Mouse (Mus musculus) cerebellum, adult (tissue): ENCODE measurements at regions not wholly inside any gene's neighbourhood (a gene's known extent, or its start where the extent isn't known, plus 50 kb on each side); places are given as distances from the start of the nearest gene placed in this dataset.

Experiments used
- ATAC-seq: cut with Nextera tagmentation; 2 replicates; pipeline ENCODE4 v1.9.2; 2017; ENCODE audit warnings: mild to moderate bottlenecking, moderate library complexity, mixed read lengths; ENCODE audit not compliant: insufficient number of reproducible peaks, low FRiP score, low TSS enrichment

DNA sequence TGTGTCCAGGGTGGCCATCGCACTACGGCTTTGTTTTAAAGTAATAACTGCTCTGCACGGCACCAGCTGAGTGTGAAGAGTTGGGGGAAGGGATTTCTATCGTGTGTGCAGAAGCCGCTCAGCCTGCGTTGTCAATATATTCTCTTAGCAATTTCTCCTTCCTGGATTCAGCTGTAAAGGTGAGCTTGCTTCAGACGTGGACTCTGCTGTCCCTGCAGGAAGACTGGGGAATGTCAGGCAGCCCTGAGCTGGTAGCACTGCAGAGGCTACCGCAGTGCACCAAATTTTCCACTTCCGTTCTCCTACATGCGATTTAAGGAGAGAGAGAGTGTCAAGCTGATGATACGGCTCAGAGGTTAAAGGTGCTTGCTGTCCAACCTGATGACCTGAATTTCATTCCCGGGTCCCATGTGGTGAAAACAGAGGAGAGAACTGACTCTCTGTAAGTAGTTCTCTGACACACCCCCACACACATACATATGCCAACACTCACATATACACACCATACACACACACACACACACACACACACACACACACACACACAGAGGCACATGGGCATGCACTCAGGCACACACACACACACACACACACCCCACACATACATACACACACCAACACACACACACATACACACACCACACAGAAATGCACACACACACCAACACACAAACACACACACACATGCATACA is 59.9 kb upstream of the Prelid3b start:
- ATAC-seq = 0 out of 2 replicates have a peak, but pooled peaks have one; percentile 45

DNA sequence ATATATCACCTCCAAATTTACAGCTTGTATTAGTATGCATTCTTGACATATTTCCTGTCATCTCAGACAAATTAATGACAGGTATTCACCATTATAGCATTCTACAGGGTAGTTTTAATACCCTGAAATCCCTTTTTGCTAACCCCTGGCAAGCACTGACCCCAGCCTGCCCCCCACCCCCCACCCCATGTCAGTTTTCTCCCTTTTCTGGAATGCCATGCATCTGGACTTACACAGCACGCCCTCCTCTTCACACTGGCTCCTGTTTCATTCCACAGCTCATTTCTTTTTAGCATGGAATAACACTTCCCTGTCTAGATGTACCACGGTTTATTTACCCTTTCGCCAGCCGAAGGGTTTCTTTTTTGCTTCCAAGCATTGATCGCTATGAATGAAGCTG is 67.8 kb upstream of the Prelid3b start:
- no peak for ATAC-seq

DNA sequence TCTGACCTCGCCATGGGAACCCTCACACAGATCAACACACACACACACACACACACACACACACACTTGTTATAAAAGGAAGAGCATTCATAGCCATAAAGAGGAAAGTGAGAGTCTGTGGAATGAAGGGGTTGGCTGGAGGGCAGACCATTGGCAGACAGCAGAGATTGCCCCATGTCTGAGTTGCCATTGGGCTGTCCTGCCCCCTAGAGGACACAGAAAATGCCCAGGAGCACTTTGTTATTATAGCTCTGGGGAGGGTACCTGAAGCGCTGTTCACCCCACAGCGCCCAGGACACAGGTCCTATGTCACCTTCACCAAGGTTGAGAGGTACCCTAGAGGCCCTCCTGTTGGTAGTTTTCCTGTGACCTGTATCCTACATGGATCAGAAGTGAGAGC is 74.3 kb upstream of the Prelid3b start:
- ATAC-seq = no peak

DNA sequence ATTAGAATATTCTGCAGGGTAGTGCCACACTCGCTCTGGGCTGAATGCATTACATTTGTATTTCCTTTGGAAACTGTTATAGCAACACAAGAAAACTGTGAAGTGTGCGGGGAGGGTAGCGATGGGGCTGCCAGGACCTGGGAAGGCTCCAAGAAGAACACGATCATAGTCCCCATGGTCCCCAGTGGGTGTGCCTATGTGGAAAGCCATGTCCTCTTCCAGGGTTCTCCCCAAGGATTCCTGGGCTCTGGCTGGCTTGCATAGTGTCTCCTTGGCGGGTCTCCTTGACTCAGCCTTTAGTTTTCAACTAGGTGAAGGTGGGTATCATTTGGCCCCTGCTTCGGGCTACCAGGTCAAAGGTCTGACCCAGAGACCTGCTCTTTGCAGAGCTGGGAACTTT is 74.8 kb upstream of the Prelid3b start:
- no peak for ATAC-seq

DNA sequence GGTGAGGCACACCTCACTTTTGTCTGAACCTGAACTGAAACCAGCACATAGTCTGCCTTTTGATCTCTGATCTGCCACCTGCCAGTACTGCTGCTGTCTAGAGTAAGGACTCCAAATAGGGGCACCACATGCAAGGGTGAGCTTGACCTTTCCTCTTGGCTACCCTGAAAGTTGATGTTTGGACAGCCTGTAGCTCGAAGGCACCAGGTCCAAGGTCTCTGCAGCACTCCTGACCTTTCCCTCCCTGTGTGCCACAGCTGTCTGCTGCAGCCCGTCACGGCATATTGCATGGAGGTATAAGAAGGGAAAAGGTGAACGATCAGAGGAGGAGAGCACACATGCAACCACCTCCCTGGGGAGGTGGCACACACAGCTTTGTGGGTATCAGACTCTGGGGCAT is 75.9 kb upstream of the Prelid3b start:
- ATAC-seq = no peak

DNA sequence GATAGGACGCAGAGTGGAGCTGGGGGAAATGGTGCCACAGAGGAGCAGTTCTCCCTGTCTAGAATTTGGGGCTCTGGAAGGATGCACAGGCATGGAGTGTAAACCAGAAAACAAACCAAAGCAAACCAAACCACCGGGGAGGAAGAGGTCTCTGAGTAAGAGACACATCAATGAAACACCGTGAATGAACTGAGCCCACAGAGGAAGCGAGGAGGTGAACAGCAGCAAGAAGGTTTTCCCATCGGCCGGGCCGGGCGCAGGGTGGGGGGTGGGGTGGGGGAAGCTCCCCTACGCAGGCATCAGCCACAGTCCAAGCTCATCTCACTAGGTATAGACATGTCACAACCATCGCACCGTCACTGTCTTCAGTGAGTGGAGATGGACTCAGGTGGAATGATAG is 82.9 kb upstream of the Prelid3b start:
- no peak for ATAC-seq

DNA sequence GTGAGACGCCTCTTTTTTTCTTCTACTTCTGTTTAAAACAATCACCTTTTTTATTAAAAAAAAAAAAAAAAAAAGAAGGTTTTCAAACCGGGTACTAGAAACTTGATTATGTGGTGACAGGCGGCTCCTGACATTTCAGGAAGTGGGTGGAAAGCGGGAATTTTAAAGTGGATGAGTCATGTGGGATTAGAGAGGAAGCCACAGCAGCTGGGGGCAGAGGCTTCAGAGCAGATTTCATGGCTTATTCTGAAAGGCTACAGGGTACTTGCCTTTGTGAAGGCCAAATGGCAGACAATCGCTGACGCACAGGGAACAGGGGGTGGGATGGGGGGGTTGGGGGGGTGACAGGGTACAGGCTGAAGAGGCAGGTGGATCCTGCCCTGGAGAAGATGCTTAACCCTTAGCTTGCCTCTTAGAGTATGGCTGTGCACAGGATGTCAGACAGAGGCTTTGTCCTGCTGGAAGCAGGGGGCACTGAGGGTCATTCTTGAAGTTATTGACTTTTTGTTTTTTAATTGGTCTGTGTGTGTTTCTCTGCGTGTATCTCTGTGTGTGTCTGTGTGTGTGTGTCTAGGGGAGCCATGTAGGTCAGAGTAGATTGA is 81.4 kb upstream of the Zfp831 start:
- no peak for ATAC-seq

DNA sequence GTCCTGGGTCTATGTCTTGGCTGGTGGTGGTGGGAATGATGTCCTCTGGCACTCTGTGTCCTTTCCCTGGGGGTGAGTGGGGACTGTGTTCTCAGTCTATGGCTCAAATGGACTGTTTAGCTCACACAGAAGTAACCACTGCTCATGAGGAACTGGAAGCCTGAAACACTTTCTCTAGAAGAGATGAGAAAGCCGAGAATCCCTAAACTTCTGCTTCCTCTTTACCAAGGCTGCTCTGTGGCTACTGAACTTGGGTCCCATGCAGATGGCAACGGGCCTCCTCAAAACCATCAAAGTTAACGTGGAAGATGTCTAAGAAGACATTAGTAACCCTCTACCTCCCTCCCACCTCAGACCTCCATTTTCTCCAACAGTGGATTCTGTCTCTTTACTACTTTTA is 79.4 kb upstream of the Zfp831 start:
- ATAC-seq = no peak

DNA sequence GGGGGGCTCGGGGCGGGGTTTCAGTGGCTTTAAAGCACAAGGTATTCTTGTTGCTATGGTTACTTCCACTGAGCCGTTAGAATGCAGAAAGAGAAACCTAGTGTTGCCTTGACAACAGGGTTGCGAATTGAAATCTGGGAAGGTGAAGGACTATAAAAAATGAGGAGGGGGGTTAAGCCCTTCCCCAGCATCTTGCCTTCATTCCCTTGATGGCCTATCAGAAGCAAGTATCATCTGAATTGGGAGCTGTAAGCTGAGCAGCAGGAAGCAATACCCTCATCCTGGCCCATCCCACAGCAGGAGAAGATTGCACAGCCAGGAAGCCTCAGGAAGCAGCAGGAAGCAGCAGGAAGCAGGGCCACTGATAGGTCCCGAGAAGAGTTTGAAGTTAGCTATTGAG is 78.5 kb upstream of the Zfp831 start:
- no peak for ATAC-seq

DNA sequence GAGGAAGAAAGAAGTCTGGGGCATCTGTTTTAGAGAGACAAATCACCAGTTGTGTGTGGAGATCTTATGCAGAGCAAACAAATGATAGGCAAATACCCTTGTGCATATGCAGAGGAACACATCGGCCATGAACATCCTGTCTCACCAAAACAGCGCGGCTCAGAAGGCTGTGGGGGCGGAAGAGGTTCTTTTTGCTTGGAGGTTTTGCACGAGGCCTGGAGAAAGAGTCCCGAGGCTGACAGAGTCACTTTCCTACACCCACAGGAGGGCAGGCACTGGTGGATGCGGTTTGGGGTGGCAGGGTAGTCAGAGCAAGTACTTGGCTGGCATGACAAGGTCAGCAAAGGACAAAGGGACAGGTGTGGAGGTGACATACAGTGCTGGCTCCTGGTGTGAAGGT is 77.4 kb upstream of the Zfp831 start:
- no peak for ATAC-seq

DNA sequence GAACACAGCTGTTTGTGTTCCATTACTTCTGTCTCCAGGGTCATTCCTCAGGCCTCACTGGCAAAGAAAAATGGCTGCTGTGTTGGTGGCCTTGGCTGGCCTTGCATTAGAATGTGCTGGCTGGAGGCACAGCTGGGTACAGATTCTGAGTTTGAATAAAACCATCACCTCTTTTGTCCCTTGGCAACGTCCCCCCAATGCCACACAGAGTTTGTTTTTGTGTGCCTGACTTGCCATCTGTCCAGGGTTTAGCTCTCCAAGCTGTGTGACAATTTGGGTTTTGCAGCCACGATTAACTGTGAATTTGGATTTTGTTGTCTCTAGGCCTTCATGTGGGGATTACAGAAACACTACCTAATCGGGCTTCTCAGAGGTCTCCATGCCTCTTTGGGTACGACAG is 76.6 kb upstream of the Zfp831 start:
- no peak for ATAC-seq

DNA sequence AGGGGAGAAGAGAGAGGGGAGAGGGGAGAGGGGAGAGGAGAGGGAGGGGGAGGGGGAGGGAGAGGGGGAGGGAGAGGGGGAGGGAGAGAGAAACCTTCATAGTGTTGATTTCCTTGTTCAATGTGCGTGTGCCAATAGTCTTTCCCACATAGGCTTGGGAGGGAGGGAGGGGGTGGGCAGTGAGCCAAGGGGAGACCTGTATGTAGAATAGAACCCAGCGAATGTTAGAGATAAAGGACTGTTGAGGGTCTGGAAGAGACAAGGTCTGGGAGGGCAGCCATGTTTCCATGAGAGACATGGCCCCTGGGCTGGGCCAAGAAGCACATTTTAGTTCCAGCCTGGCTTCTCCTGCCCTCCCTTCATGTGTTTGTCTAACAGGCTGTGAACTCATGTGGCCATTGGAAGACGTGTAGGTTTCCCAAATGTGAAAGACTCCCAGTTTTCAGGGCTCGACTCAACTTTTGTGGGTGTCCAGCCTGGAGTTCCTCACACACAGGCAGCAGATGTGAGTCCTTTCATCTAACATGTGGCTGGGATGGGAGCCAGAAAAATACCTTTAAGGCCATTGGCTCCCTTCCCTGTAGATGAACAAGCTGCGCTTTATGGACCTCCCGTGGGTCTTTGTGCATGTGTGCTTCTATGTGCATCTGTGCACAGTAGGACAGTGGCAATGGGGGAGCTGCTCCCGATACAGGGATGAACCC is 68.4 kb upstream of the Zfp831 start:
- ATAC-seq = no peak

DNA sequence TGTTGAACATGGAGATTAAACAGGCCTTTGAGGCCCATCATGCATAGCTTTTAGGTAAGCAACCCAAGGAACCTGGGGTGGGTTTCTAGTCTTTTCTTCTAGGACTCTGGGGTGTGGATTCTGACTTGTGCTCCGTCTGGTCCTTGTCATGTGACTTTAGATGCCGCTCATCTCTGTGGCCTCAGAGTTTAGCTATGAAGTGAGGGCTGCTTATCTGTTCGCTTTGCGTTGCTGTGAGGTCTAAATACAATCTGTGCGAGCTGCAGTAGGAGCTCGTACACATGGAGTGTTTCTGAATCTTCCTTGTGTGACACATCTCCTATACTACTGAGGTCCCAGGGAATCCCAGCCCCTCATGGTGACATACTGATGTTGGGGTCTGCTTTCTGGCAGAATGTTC is 67.8 kb upstream of the Zfp831 start:
- ATAC-seq = no peak

DNA sequence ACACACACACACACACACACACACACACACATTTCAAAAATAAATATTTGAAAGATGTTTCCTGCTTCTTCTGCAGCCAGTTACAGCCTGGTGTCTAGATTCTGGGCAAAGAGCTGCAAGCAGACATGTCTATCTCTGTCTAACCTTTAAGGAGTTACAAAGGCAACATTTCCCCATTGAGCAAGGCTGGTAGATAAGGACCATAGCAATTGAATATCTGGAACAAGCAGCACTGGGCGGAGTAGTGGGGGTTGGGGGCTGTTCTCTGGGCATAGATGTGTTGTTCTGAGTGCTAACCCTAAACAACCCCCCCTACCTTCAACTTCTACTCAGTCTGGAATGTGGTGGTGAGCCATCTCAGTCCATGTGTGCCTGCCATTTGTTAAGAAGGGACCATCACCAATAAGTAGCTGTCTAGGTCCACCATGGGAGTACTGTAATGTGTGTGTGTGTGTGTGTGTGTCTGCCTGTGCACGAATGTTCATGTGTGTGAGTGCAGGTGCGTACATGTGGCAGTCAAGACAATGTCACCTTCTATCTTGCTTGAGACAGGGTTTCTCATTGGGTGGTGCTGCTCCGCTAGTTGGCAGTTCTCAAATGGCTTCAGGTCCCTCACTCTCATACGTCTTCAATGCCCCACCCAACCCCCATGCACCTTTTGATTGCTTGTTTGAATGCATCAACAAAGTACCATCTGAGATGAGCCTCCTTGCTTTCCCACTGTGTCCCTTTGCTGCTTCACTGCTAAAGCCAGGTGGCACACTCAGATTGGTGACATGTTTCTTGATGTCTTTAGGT is 62.2 kb upstream of the Zfp831 start:
- no peak for ATAC-seq

DNA sequence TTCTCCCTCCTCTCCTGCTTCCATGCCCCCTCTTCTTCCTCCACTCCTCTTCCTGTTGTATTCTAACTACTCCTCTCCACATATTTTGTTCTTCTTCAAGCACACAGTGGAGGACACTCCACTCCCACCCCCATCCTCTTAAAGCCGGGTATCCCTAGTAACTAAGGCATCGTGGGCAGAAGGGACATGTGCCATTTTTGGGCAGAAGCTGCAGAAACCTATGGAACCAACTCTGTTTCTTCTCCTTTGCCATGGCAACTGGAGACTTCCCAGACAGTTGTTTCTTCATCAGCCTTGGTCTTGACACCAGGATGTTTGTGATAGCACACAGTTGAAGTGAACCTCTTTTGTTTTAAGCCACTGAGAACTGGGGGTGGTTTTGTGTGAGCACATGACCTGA is 59.1 kb upstream of the Zfp831 start:
- ATAC-seq = no peak
